Mouse (Mus musculus) hindbrain, embryonic 14.5 days (tissue): Measurements from ENCODE around the gene Dnah17. TPM values are rescaled to one million over a fixed set of nuclear protein-coding genes. Genes with fewer than 3 reads are reported as not detected.

Experiments used
- ATAC-seq: fragments of 200-750 bp; cut with Nextera tagmentation; 2 replicates; pipeline ENCODE4 v1.8.0; 2017; ENCODE audit warnings: moderate number of reproducible peaks, mild to moderate bottlenecking, moderate TSS enrichment, moderate library complexity; ENCODE audit not compliant: low FRiP score
- DNase-seq: peaks from one replicate; pipeline ENCODE4 v3.0.0-alpha.2; 2015; ENCODE audit warnings: low spot score
- H3K27ac ChIP-seq: fragments of 300-500 bp; sonication (generic); 2 replicates; pipeline ENCODE4 v1.5.1; 2014; ENCODE audit warnings: mild to moderate bottlenecking, moderate library complexity
- H3K27me3 ChIP-seq: fragments of 300-500 bp; sonication (generic); 2 replicates; pipeline ENCODE4 v1.6.1; 2014; ENCODE audit warnings: mild to moderate bottlenecking, low read length, mixed read lengths; ENCODE audit not compliant: control insufficient read depth, insufficient read depth
- H3K36me3 ChIP-seq: fragments of 300-500 bp; sonication (generic); replicated peaks from 2 replicates; pipeline ENCODE4 v1.6.1; 2014; ENCODE audit not compliant: control insufficient read depth, insufficient read depth
- H3K4me1 ChIP-seq: fragments of 300-500 bp; sonication (generic); replicated peaks from 2 replicates; pipeline ENCODE4 v1.6.1; 2014; ENCODE audit warnings: antibody characterized with exemption, low read length, mixed read lengths; ENCODE audit not compliant: control insufficient read depth, insufficient read depth
- H3K4me2 ChIP-seq: fragments of 300-500 bp; sonication (generic); replicated peaks from 2 replicates; pipeline ENCODE4 v1.6.1; 2014; ENCODE audit warnings: mild to moderate bottlenecking, moderate library complexity
- H3K4me3 ChIP-seq: fragments of 300-500 bp; sonication (generic); replicated peaks from 2 replicates; pipeline ENCODE4 v1.5.1; 2014; ENCODE audit warnings: mild to moderate bottlenecking, low read length
- H3K9ac ChIP-seq: fragments of 300-500 bp; sonication (generic); 2 replicates; pipeline ENCODE4 v1.6.1; 2014
- H3K9me3 ChIP-seq: fragments of 300-500 bp; sonication (generic); 2 replicates; pipeline ENCODE4 v1.6.1; 2016; ENCODE audit warnings: low read length; ENCODE audit not compliant: control insufficient read depth
- WGBS: fragments of 180-500 bp; shearing (Covaris S2); extraction: QIAGEN DNeasy Blood & Tissue Kit; methylation state at CpG from one replicate; pipeline ENCODE4 v1.1.7; 2014; 5-methylcytosine and 5-hydroxymethylcytosine counted together
- polyA plus RNA-seq: library from polyadenylated mRNA; unstranded; fragments of >200 nt; fragmentation: Nextera tagmentation; extraction: Ambion mirVana; gene quantifications from 2 replicates; pipeline ENCODE4 v1.2.1, GENCODE M21; 2014

Dnah17 gene
- polyA plus RNA-seq, 1 experiment from 2014 or later = 0.15 TPM

GRCm38 (mm10) chr11:118146446-118146845 is 16.0 kb upstream of the Dnah17 start:
- H3K4me3 ChIP-seq = no peak overlapping the region
- H3K27ac ChIP-seq = no peak overlapping the region
- ATAC-seq (no peak), DNase-seq (no peak)
- H3K4me2 ChIP-seq = no peak overlapping the region
- WGBS = 96% methylated on average over 10 of the region's 10 CpGs
- no peaks in the 10 kb centered on the region for H3K9me3 ChIP-seq
- no peaks in the 10 kb centered on the region for H3K27me3 ChIP-seq
- H3K36me3 ChIP-seq = no peaks in the 10 kb centered on the region
- peaks cover 5% of the 10 kb centered on the region; the same call in 1 of the 2 replicates for H3K4me1 ChIP-seq
- no peak overlapping the region for H3K9ac ChIP-seq

- no peaks in the 10 kb centered on the region for H3K9me3 ChIP-seq
- no peak overlapping the region for H3K4me3 ChIP-seq
- DNase-seq = no peak
- H3K27me3 ChIP-seq = no peaks in the 10 kb centered on the region
- no peak overlapping the region for H3K27ac ChIP-seq
- no peak overlapping the region for H3K4me2 ChIP-seq
- no peaks in the 10 kb centered on the region for H3K36me3 ChIP-seq
- no peak for ATAC-seq
- H3K9ac ChIP-seq = no peak overlapping the region
- 72% methylated on average over 16 of the region's 16 CpGs for WGBS
- H3K4me1 ChIP-seq = peaks cover 5% of the 10 kb centered on the region; the same call in 1 of the 2 replicates
Observed at GRCm38 (mm10) chr11:118145771-118146351, 15.4 kb upstream of the Dnah17 start.

DNA sequence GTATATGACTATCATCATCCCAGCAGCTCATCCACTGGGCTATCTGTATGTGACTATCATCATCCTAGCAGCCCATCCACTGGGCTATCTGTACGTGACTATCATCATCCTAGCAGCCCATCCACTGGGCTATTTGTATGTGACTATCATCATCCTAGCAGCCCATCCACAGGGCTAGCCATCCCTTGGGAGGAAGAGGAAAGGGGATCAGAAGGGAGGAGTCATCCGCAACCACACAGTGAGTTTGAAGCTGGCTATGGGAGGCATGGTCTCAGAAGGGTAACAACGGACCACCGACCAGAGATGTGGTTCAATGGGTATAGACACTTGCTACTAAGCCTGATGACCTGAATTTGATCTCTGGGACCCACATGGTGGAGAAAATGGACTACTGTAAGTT is 14.7 kb upstream of the Dnah17 start:
- no peak overlapping the region for H3K27ac ChIP-seq
- WGBS = 97% methylated on average over 4 of the region's 4 CpGs
- ATAC-seq = no peak
- H3K36me3 ChIP-seq = no peaks in the 10 kb centered on the region
- no peak overlapping the region for H3K4me2 ChIP-seq
- no peak overlapping the region for H3K4me3 ChIP-seq
- no peaks in the 10 kb centered on the region for H3K27me3 ChIP-seq
- peaks cover 5% of the 10 kb centered on the region; the same call in 1 of the 2 replicates for H3K4me1 ChIP-seq
- H3K9ac ChIP-seq = no peak overlapping the region
- no peaks in the 10 kb centered on the region for H3K9me3 ChIP-seq
- no peak for DNase-seq

DNA sequence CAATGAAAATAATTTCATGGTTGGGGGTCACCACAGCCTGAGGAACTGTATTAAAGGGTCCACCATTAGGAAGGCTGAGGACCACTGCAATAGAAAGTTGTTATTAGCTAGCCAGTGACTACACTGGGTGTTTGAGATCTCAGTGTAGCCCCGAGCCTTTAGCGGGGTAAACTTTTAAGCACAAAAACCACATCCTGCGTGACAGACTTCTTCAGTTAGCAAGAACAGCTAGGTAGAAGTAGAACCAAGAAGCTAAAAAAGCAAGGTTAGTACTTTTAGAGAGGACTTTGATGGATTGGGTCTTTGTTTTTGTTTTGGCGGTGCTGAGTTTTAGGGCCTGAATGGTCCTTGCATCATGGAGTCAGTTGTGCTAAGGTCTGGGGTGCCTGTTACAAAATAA is 13.3 kb upstream of the Dnah17 start:
- Histone ChIP-seq H3K9me3 (no peaks in the 10 kb centered on the region), H3K27ac (no peak overlapping the region), H3K4me1 (peaks cover 5% of the 10 kb centered on the region; the same call in 1 of the 2 replicates), H3K4me3 (no peak overlapping the region), H3K27me3 (no peaks in the 10 kb centered on the region), H3K36me3 (no peaks in the 10 kb centered on the region), H3K9ac (no peak overlapping the region), H3K4me2 (no peak overlapping the region)
- ATAC-seq (no peak), DNase-seq (no peak)
- WGBS = 97% methylated on average over 4 of the region's 4 CpGs

- no peak overlapping the region for H3K4me3 ChIP-seq
- ATAC-seq (no peak), DNase-seq (no peak)
- H3K9me3 ChIP-seq = no peaks in the 10 kb centered on the region
- no peak overlapping the region for H3K4me2 ChIP-seq
- H3K27ac ChIP-seq = peak overlapping the region; percentile 16; the same call in 1 of the 2 replicates
- H3K27me3 ChIP-seq = no peaks in the 10 kb centered on the region
- peaks cover 5% of the 10 kb centered on the region; the same call in 1 of the 2 replicates for H3K4me1 ChIP-seq
- H3K36me3 ChIP-seq = no peaks in the 10 kb centered on the region
- no peak overlapping the region for H3K9ac ChIP-seq
- 8% methylated on average over 7 of the region's 7 CpGs for WGBS
Observed at GRCm38 (mm10) chr11:118142547-118143165, 12.2 kb upstream of the Dnah17 start.

DNA sequence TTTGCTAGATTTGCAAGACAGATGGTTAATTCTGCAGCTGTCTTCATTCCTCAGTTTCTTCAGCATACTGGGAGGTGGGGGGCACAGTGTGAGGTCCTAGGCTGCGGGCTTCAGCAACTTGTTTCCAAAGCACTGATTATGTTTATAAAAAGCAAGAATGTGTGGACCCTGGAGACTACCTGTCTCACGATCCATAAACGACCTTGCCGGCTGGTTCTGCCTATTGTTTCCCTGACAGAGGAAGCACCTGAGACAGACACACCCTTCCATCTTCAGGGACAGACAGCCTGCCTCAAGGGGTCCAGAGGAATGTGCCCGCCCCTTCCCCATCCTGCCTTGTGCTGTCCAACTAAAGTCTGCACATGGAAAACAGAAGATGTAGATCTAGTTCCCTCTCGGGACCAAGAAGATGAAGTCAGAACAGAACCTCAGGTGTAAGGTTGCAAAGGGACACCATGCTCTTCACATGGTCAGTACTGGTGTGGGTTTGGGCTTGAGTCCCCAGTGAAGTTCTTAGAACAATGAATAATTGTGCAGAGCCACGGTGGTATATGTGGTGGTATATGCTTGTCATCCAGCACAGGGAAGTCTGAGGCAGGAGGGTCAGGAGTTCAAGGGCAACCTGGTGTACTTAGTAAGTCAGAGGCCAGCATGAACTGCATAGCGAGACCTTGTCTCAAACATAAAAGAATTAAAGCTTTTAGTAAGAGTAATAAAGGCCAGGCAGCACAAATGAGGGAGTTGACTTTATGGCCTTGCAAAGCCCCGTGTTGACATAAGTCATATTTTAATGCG is 10.5 kb upstream of the Dnah17 start:
- Histone ChIP-seq H3K4me2 (no peak overlapping the region), H3K27ac (no peak overlapping the region), H3K9ac (no peak overlapping the region), H3K9me3 (no peaks in the 10 kb centered on the region), H3K4me1 (peaks cover 5% of the 10 kb centered on the region; the same call in 1 of the 2 replicates), H3K36me3 (no peaks in the 10 kb centered on the region), H3K27me3 (no peaks in the 10 kb centered on the region), H3K4me3 (no peak overlapping the region)
- WGBS = 77% methylated on average over 10 of the region's 10 CpGs
- DNase-seq (no peak), ATAC-seq (no peak)

DNA sequence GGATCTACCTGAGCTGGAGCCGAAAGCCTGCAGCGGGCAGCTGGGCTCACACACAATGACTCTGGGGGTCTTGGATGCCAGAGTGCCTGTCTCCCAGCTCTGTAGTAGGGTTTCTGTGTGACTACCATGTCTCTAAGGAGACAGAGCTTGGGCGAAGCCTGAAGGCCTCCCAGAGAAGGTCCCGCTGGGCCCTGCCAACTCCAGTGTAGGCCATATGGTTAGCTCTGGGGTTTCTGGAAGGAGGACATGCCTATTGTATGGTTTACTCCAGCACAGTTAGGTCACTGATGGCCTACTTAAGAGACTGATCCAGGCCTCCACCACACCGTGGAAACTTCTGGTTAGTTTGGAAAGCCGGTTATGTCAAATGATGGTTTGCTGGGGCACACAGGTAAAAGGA is 7.9 kb upstream of the Dnah17 start:
- Histone ChIP-seq H3K4me3 (no peak overlapping the region), H3K9me3 (no peaks in the 10 kb centered on the region), H3K4me2 (no peak overlapping the region), H3K36me3 (no peaks in the 10 kb centered on the region), H3K9ac (no peak overlapping the region), H3K27ac (no peak overlapping the region), H3K27me3 (no peaks in the 10 kb centered on the region), H3K4me1 (peaks cover 13% of the 10 kb centered on the region)
- no peak for DNase-seq
- no peak for ATAC-seq
- 96% methylated on average over 6 of the region's 6 CpGs for WGBS

DNA sequence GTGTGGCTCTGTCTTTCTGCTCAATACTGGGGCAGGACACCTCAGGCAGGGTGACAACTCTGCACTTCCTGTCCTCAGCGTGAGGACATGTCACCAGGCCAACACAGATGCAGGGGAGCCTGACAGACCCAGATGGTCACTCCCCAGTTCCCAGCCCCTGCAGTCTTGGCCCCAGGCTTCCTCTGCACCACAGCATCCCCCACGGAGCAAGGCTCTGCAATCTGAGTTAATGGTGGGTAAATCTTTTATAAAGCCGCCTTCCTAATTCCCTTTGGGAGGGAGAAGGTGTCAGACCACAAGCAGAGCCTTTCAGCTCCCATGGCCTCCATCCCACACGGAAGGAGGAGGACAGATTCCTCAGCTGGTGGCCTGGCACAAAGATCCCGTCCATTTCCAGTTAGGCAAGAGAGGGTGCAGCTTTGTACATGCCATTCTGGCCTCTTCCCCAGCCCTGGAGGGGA is 5.8 kb upstream of the Dnah17 start:
- no peaks in the 10 kb centered on the region for H3K9me3 ChIP-seq
- H3K4me1 ChIP-seq = peaks cover 10% of the 10 kb centered on the region
- H3K4me2 ChIP-seq = no peak overlapping the region
- no peak overlapping the region for H3K27ac ChIP-seq
- no peaks in the 10 kb centered on the region for H3K36me3 ChIP-seq
- H3K9ac ChIP-seq = no peak overlapping the region
- 33% methylated on average over 5 of the region's 5 CpGs for WGBS
- H3K27me3 ChIP-seq = no peaks in the 10 kb centered on the region
- DNase-seq (no peak), ATAC-seq (no peak)
- no peak overlapping the region for H3K4me3 ChIP-seq

DNA sequence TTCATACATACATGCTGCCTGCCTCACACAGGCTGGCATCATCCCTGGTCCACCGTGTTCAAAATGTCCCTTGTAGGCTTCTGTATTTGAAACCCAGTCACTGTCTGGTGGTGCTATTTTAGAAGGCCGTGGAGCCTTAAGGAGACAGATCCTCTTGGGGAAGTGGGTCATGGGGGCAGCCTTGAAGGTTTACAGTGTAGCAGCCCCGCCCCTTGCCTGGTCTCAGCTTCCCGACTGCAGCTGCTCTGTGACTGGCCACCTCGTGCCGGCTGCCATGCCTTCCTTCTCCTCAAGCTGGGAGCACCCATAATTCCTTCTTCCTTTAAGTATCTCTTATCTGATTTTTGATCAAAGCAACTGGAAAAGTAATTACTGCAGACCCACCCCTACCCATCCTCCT is 4.8 kb upstream of the Dnah17 start:
- DNase-seq = no peak

More for the DNA sequence above, 4.8 kb upstream of the Dnah17 start:
- no peak overlapping the region for H3K4me3 ChIP-seq
- peaks cover 10% of the 10 kb centered on the region for H3K4me1 ChIP-seq
- H3K9me3 ChIP-seq = no peaks in the 10 kb centered on the region
- no peaks in the 10 kb centered on the region for H3K27me3 ChIP-seq
- no peak for ATAC-seq
- WGBS = 81% methylated on average over 6 of the region's 6 CpGs
- no peak overlapping the region for H3K9ac ChIP-seq
- no peak overlapping the region for H3K4me2 ChIP-seq
- no peaks in the 10 kb centered on the region for H3K36me3 ChIP-seq
- no peak overlapping the region for H3K27ac ChIP-seq
